Mouse (Mus musculus) lung, postnatal 10 days (tissue): ENCODE data around the gene St8sia1.
A peak's percentile ranks its signal among the peaks of the same experiment; 100 is the strongest.

Source experiments
- DNase-seq: peaks from one replicate; pipeline ENCODE4 v3.0.0; 2021

Gene St8sia1

GRCm38 (mm10) chr6:142814495-142814921 lies 149.7 kb downstream of the St8sia1 start:
- peak; percentile 80 for DNase-seq

GRCm38 (mm10) chr6:142814011-142814410 lies 150.2 kb downstream of the St8sia1 start:
- no peak for DNase-seq

- no peak for DNase-seq
Measured at GRCm38 (mm10) chr6:142812969-142813368, 151.3 kb downstream of the St8sia1 start.

- DNase-seq, result no peak
Measured at GRCm38 (mm10) chr6:142810239-142810638, 154.0 kb downstream of the St8sia1 start.

GRCm38 (mm10) chr6:142809373-142810098 lies 154.7 kb downstream of the St8sia1 start:
- no peak for DNase-seq

GRCm38 (mm10) chr6:142806326-142806725 lies 157.9 kb downstream of the St8sia1 start:
- DNase-seq, result no peak

- DNase-seq, result no peak
Measured at GRCm38 (mm10) chr6:142804402-142804801, 159.8 kb downstream of the St8sia1 start, which contains the start of gene Sult6b2. Gene Sult6b2 (minus strand): TSS chr6:142804502.

GRCm38 (mm10) chr6:142802617-142803525 lies 161.4 kb downstream of the St8sia1 start:
- DNase-seq, result no peak

GRCm38 (mm10) chr6:142801687-142802086 lies 162.6 kb downstream of the St8sia1 start:
- no peak for DNase-seq

- no peak for DNase-seq
Measured at GRCm38 (mm10) chr6:142799704-142800374, 164.4 kb downstream of the St8sia1 start.

GRCm38 (mm10) chr6:142798837-142799236 lies 165.4 kb downstream of the St8sia1 start:
- no peak for DNase-seq

- DNase-seq, result no peak
Measured at GRCm38 (mm10) chr6:142797996-142798395, 166.3 kb downstream of the St8sia1 start.

GRCm38 (mm10) chr6:142795655-142796441 lies 168.4 kb downstream of the St8sia1 start:
- DNase-seq, result peak; percentile 19

GRCm38 (mm10) chr6:142795087-142795486 lies 169.2 kb downstream of the St8sia1 start:
- no peak for DNase-seq

- DNase-seq, result peak; percentile 29
Measured at GRCm38 (mm10) chr6:142793468-142793867, 170.8 kb downstream of the St8sia1 start.

GRCm38 (mm10) chr6:142792241-142792968 lies 171.8 kb downstream of the St8sia1 start:
- DNase-seq, result no peak

- no peak for DNase-seq
Measured at GRCm38 (mm10) chr6:142789736-142790135, 174.5 kb downstream of the St8sia1 start.

- DNase-seq, result peak; percentile 63
Measured at GRCm38 (mm10) chr6:142788042-142788987, 175.9 kb downstream of the St8sia1 start.

GRCm38 (mm10) chr6:142786106-142786505 lies 178.1 kb downstream of the St8sia1 start:
- DNase-seq, result no peak

GRCm38 (mm10) chr6:142785343-142785742 lies 178.9 kb downstream of the St8sia1 start:
- peak; percentile 72 for DNase-seq
